Mouse (Mus musculus) bone marrow macrophage, adult 2 months (primary cell): ENCODE measurements around the gene Tbc1d9b.

Experiments
- CTCF ChIP-seq: IDR thresholded peaks from 2 replicates; pipeline ENCODE4 v1.5.1; 2012; ENCODE audit warnings: low read depth, mild to moderate bottlenecking, low read length, moderate library complexity
- POLR2A ChIP-seq: IDR thresholded peaks from 2 replicates; pipeline ENCODE4 v1.6.1; 2012; ENCODE audit warnings: mild to moderate bottlenecking, low read depth, low read length, borderline replicate concordance

GRCm38 (mm10) chr11:50097091-50097490 is 34.1 kb upstream of the Tbc1d9b start:
- no peak for TF ChIP-seq CTCF
- TF ChIP-seq POLR2A = no peak
